Mouse (Mus musculus) limb, embryonic 12.5 days (tissue): ENCODE measurements around the gene 4932438H23Rik. TPM values are rescaled to one million over a fixed set of nuclear protein-coding genes. Genes with fewer than 3 reads are reported as not detected.
A peak's percentile ranks its signal among the peaks of the same experiment; 100 is the strongest.

Experiments used
- ATAC-seq: fragments of 200-750 bp; cut with Nextera tagmentation; 2 replicates; pipeline ENCODE4 v1.8.0; 2017; ENCODE audit warnings: low read depth, moderate TSS enrichment; ENCODE audit not compliant: insufficient number of reproducible peaks, insufficient read depth, low FRiP score, low TSS enrichment
- H3K27ac ChIP-seq: fragments of 300-500 bp; sonication (generic); 2 replicates; pipeline ENCODE4 v1.5.1; 2016; ENCODE audit warnings: mild to moderate bottlenecking, moderate library complexity
- H3K27me3 ChIP-seq: fragments of 300-500 bp; sonication (generic); 2 replicates; pipeline ENCODE4 v1.6.1; 2016; ENCODE audit warnings: mild to moderate bottlenecking, moderate library complexity
- H3K36me3 ChIP-seq: fragments of 300-500 bp; sonication (generic); 2 replicates; pipeline ENCODE4 v1.6.1; 2016; ENCODE audit warnings: mild to moderate bottlenecking, moderate library complexity
- H3K4me1 ChIP-seq: fragments of 300-500 bp; sonication (generic); replicated peaks from 2 replicates; pipeline ENCODE4 v1.6.1; 2016
- H3K4me2 ChIP-seq: fragments of 300-500 bp; sonication (generic); 2 replicates; pipeline ENCODE4 v1.6.1; 2016; ENCODE audit warnings: mild to moderate bottlenecking, moderate library complexity
- H3K4me3 ChIP-seq: fragments of 300-500 bp; sonication (generic); replicated peaks from 2 replicates; pipeline ENCODE4 v1.5.1; 2016; ENCODE audit warnings: mild to moderate bottlenecking
- H3K9ac ChIP-seq: fragments of 300-500 bp; sonication (generic); replicated peaks from 2 replicates; pipeline ENCODE4 v1.6.1; 2016; ENCODE audit warnings: mild to moderate bottlenecking, moderate library complexity
- H3K9me3 ChIP-seq: fragments of 300-500 bp; sonication (generic); 2 replicates; pipeline ENCODE4 v1.6.1; 2016; ENCODE audit warnings: mild to moderate bottlenecking, moderate library complexity
- WGBS: fragments of 180-500 bp; shearing (Covaris S2); methylation state at CpG from one replicate; pipeline ENCODE4 v1.1.7; 2016; 5-methylcytosine and 5-hydroxymethylcytosine counted together
- polyA plus RNA-seq: library from polyadenylated mRNA; unstranded; fragments of >200 nt; fragmentation: Nextera tagmentation; extraction: Ambion mirVana; gene quantifications from 2 replicates; pipeline ENCODE4 v1.2.1, GENCODE M21; 2016

4932438H23Rik gene
- polyA plus RNA-seq, 1 experiment from 2014 or later, result not detected

DNA sequence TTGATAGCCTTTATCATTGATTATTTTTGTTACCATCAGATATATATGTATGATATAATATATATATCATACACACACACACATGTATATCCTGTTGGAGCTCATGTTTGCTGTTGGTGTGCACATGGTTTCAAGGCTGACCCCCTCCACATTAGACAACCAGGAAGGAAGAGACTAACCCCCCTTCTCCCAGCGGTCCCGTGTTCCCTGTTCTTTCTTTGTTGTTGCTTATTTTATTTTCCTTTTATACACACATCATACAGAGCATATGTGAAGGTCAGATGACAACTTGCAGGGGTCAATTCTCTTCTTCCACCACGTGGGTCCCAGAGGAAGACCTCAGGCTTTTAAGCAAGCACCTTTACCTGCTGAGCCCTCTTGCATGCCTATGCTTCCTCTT is 29.3 kb upstream of the 4932438H23Rik start:
- no peaks in the 10 kb centered on the region for H3K9me3 ChIP-seq
- WGBS, result 78% methylated on average over 3 of the region's 3 CpGs
- no peak overlapping the region for H3K27ac ChIP-seq
- no peaks in the 10 kb centered on the region for H3K4me1 ChIP-seq
- H3K4me3 ChIP-seq, result no peak overlapping the region
- no peak overlapping the region for H3K9ac ChIP-seq
- H3K4me2 ChIP-seq, result no peak overlapping the region
- H3K27me3 ChIP-seq, result peaks cover 17% of the 10 kb centered on the region; the same call in 1 of the 2 replicates
- no peaks in the 10 kb centered on the region for H3K36me3 ChIP-seq
- no peak for ATAC-seq

DNA sequence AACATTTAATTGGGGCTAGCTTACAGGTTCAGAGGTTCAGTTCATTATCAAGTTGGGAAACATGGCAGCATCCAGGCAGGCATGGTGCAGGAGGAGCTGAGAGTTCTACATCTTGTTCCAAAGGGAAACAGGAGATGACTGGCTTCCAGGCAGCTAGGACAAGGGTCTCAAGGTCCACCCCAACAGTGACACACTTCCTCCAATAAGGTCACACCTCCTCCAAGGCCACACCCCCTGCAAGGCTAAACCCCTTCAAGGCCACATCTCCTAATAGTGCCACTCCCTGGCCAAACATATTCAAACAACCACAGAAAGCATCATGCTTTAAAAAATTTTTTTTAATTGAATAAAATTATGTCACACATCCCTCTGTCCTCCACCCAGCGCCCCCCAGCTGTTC is 28.9 kb upstream of the 4932438H23Rik start:
- no peak overlapping the region for H3K4me3 ChIP-seq
- no peak for ATAC-seq
- H3K36me3 ChIP-seq, result no peaks in the 10 kb centered on the region
- no peak overlapping the region for H3K9ac ChIP-seq
- H3K9me3 ChIP-seq, result no peaks in the 10 kb centered on the region
- H3K27me3 ChIP-seq, result peaks cover 17% of the 10 kb centered on the region; the same call in 1 of the 2 replicates
- WGBS, result 69% methylated on average over 1 of the region's 1 CpGs
- no peak overlapping the region for H3K4me2 ChIP-seq
- H3K4me1 ChIP-seq, result no peaks in the 10 kb centered on the region
- H3K27ac ChIP-seq, result no peak overlapping the region

GRCm38 (mm10) chr16:91119879-91120278 is 25.0 kb upstream of the 4932438H23Rik start:
- Histone ChIP-seq H3K4me2 (no peak overlapping the region), H3K36me3 (no peaks in the 10 kb centered on the region), H3K4me1 (no peaks in the 10 kb centered on the region), H3K9ac (no peak overlapping the region), H3K27me3 (peaks cover 9% of the 10 kb centered on the region; the same call in 1 of the 2 replicates), H3K9me3 (no peaks in the 10 kb centered on the region), H3K27ac (no peak overlapping the region), H3K4me3 (no peak overlapping the region)
- 81% methylated on average over 6 of the region's 6 CpGs for WGBS
- no peak for ATAC-seq

- 72% methylated on average over 7 of the region's 7 CpGs for WGBS
- H3K36me3 ChIP-seq, result no peaks in the 10 kb centered on the region
- no peak overlapping the region for H3K4me3 ChIP-seq
- H3K9ac ChIP-seq, result no peak overlapping the region
- no peak overlapping the region for H3K27ac ChIP-seq
- no peak overlapping the region for H3K4me2 ChIP-seq
- no peaks in the 10 kb centered on the region for H3K9me3 ChIP-seq
- H3K27me3 ChIP-seq, result peaks cover 6% of the 10 kb centered on the region; the same call in 1 of the 2 replicates
- H3K4me1 ChIP-seq, result no peaks in the 10 kb centered on the region
- ATAC-seq, result no peak
Measured at GRCm38 (mm10) chr16:91116696-91117095, 21.8 kb upstream of the 4932438H23Rik start.

DNA sequence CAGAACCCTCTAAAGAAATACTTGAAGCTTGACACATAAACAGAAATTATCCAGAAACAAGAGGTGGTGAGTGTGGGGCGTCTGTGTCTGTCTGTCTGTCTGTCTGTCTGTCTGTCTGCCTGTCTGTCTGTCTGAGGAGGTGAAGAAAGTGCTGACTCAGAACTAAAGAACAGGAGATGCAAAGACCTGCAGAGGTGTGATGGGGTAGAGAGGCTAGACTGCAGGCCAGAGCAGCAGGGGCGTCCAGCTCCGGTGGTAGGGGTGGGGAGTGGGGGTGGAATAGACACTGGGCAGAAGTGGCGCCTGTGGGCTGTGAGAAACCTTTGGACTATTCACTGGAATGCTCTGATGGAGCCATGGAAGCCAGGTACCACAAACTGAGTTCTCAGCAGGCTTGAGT is 21.1 kb upstream of the 4932438H23Rik start:
- no peak for ATAC-seq
- H3K4me1 ChIP-seq, result 0 out of 2 replicates have a peak, but pooled peaks cover under 1% of the 10 kb centered on the region
- no peak overlapping the region for H3K27ac ChIP-seq
- H3K4me3 ChIP-seq, result no peak overlapping the region
- peaks cover 6% of the 10 kb centered on the region; the same call in 1 of the 2 replicates for H3K27me3 ChIP-seq
- no peak overlapping the region for H3K9ac ChIP-seq
- no peaks in the 10 kb centered on the region for H3K9me3 ChIP-seq
- no peaks in the 10 kb centered on the region for H3K36me3 ChIP-seq
- no peak overlapping the region for H3K4me2 ChIP-seq
- 88% methylated on average over 4 of the region's 4 CpGs for WGBS

- ATAC-seq, result no peak
- 0 out of 2 replicates have a peak overlapping the region, but pooled peaks have one; percentile 7 for H3K4me2 ChIP-seq
- 0 out of 2 replicates have a peak, but pooled peaks cover 3% of the 10 kb centered on the region for H3K4me1 ChIP-seq
Measured at GRCm38 (mm10) chr16:91110999-91111535, 16.1 kb upstream of the 4932438H23Rik start.

GRCm38 (mm10) chr16:91107608-91108007 is 12.7 kb upstream of the 4932438H23Rik start:
- H3K9me3 ChIP-seq, result peaks cover 14% of the 10 kb centered on the region; the same call in 1 of the 2 replicates
- peaks cover 21% of the 10 kb centered on the region for H3K27me3 ChIP-seq
- H3K4me2 ChIP-seq, result no peak overlapping the region
- no peaks in the 10 kb centered on the region for H3K36me3 ChIP-seq
- ATAC-seq, result no peak
- H3K4me3 ChIP-seq, result no peak overlapping the region
- WGBS, result 74% methylated on average over 11 of the region's 11 CpGs
- H3K4me1 ChIP-seq, result peaks cover 8% of the 10 kb centered on the region; the same call in 1 of the 2 replicates
- H3K9ac ChIP-seq, result no peak overlapping the region
- no peak overlapping the region for H3K27ac ChIP-seq

More at GRCm38 (mm10) chr16:91110999-91111535, 16.1 kb upstream of the 4932438H23Rik start:
- Histone ChIP-seq H3K4me3 (no peak overlapping the region), H3K9ac (no peak overlapping the region), H3K27ac (no peak overlapping the region), H3K36me3 (no peaks in the 10 kb centered on the region), H3K9me3 (peaks cover 14% of the 10 kb centered on the region; the same call in 1 of the 2 replicates), H3K27me3 (peaks cover 6% of the 10 kb centered on the region; the same call in 1 of the 2 replicates)
- 36% methylated on average over 11 of the region's 11 CpGs for WGBS

DNA sequence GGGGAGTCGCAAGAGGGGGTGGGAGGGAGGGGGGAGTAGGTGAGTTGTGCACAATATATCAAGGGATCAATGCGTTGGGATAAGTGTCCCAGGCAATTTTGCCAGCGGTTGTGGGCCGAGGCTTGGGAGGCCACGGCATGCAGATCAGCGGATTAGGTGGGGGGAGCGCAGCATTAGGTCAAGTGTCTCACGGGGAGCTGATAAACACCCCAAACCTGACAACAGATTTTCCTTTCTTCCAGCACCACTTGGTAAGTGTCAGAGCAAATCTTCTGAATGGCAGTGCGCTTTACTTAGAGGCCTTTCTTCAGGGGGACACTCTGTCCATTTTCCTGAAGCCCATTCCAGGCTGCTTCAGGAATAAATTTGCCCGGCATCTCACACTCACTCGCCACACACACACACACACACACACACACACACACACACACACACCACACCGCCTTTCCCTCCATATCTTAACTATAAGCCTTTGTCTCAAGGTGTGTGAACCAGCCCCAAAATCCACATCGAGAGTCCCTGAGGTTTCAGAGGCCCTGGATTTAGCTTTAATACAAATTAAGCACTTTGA is 10.6 kb upstream of the 4932438H23Rik start:
- Histone ChIP-seq H3K36me3 (no peaks in the 10 kb centered on the region), H3K4me1 (peaks cover 5% of the 10 kb centered on the region; the same call in 1 of the 2 replicates), H3K27ac (no peak overlapping the region), H3K4me3 (no peak overlapping the region), H3K4me2 (no peak overlapping the region), H3K9ac (peak overlapping the region; percentile 18; the same call in 1 of the 2 replicates), H3K27me3 (peaks cover 21% of the 10 kb centered on the region), H3K9me3 (peaks cover 14% of the 10 kb centered on the region; the same call in 1 of the 2 replicates)
- WGBS, result 37% methylated on average over 13 of the region's 13 CpGs
- ATAC-seq, result no peak

DNA sequence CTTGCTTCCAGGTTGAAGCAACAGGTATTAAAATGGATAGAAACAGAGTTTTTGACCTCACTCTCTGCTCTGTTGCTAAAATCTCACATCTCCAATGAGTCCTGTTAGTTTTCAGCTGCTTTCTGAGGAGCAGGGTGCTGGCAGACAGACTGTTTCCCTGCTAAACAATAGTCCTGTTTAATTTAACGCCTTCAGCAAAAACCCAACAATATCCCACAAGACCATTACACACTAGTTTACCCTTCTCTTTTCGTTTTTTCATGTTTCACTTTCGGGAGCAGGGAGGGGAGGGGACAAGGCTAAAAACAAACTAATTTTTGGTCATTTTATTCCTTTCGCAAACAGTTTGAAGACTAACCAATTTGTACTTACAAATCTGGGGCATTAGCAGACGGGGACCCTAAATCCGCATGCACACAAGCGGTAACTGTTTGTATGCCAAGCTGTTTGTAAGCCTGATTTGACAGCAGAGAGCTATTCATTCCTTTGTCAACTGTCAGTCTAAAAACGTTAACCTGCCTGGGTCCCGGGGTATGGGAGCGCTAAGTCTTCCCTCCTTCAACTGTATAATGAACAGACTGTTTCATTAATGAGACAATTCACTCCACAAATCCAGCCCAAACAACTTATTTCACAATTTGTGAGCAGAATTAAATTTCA is 10.0 kb upstream of the 4932438H23Rik start:
- no peak for ATAC-seq
- Histone ChIP-seq H3K4me2 (no peak overlapping the region), H3K36me3 (no peaks in the 10 kb centered on the region), H3K4me1 (peaks cover 5% of the 10 kb centered on the region; the same call in 1 of the 2 replicates), H3K9ac (peak overlapping the region; percentile 18; the same call in 1 of the 2 replicates), H3K27ac (no peak overlapping the region), H3K9me3 (peaks cover 14% of the 10 kb centered on the region; the same call in 1 of the 2 replicates), H3K27me3 (peaks cover 21% of the 10 kb centered on the region), H3K4me3 (no peak overlapping the region)
- WGBS, result 52% methylated on average over 10 of the region's 10 CpGs

GRCm38 (mm10) chr16:91103386-91103785 is 8.5 kb upstream of the 4932438H23Rik start:
- Histone ChIP-seq H3K4me2 (no peak overlapping the region), H3K4me3 (no peak overlapping the region), H3K27ac (no peak overlapping the region), H3K9me3 (peaks cover 8% of the 10 kb centered on the region; the same call in 1 of the 2 replicates), H3K4me1 (peaks cover 5% of the 10 kb centered on the region; the same call in 1 of the 2 replicates), H3K9ac (no peak overlapping the region), H3K27me3 (peaks cover 21% of the 10 kb centered on the region), H3K36me3 (no peaks in the 10 kb centered on the region)
- 79% methylated on average over 14 of the region's 14 CpGs for WGBS
- no peak for ATAC-seq

- Histone ChIP-seq H3K4me2 (no peak overlapping the region), H3K27ac (no peak overlapping the region), H3K4me1 (peaks cover 3% of the 10 kb centered on the region; the same call in 1 of the 2 replicates), H3K9me3 (no peaks in the 10 kb centered on the region), H3K36me3 (no peaks in the 10 kb centered on the region), H3K27me3 (peaks cover 14% of the 10 kb centered on the region; the same call in 1 of the 2 replicates), H3K4me3 (no peak overlapping the region), H3K9ac (no peak overlapping the region)
- 66% methylated on average over 2 of the region's 2 CpGs for WGBS
- ATAC-seq, result no peak
Measured at GRCm38 (mm10) chr16:91100484-91100883, 5.6 kb upstream of the 4932438H23Rik start.
